27 mouse cellular contexts compared by ENCODE assay signal in genomic region chr6:98872334-98872733, GRCm38 (mm10).
A peak's percentile ranks its signal among the peaks of the same experiment; 100 is the strongest.
DNase-seq lines count a peak whose midpoint lies in the region; ATAC-seq and TF ChIP-seq lines count a peak whose summit lies in the region.
"Had no signal": no experiment of that assay in that cellular context is flagged by ENCODE, and none has a peak within 500 bp of the region (broad histone marks: within the 10 kb centered on the region; RNA-seq: fewer than 3 reads in every experiment).

No protein-coding gene starts in this region.

- 37% methylated on average over 3 of the region's 3 CpGs for WGBS in lung, embryonic 14.5 days

- H3K4me2 ChIP-seq in lung, embryonic 14.5 days = no peak overlapping the region
- H3K4me2 ChIP-seq: embryonic facial prominence, embryonic 12.5 days; forebrain, embryonic 12.5 days; heart, embryonic 11.5 days; limb, embryonic 12.5 days; liver, embryonic 11.5 days; lung, embryonic 15.5 days; midbrain, embryonic 15.5 days; neural tube, embryonic 13.5 days had no signal

- TF ChIP-seq CTCF in lung, embryonic 14.5 days (IDR thresholded peaks at IDR 0.05; ENCODE audit: low read depth) = no peak

- no peaks in the 10 kb centered on the region for H3K27me3 ChIP-seq in lung, embryonic 14.5 days (ENCODE audit: insufficient read depth, low read length)
- H3K27me3 ChIP-seq: embryonic facial prominence, embryonic 12.5 days; forebrain, embryonic 12.5 days; limb, embryonic 12.5 days; lung, embryonic 15.5 days; midbrain, embryonic 15.5 days; neural tube, embryonic 13.5 days had no signal

- no peaks in the 10 kb centered on the region; the same call in 1 of the 2 replicates for H3K4me1 ChIP-seq in lung, embryonic 14.5 days (ENCODE audit: insufficient read depth)
- H3K4me1 ChIP-seq: embryonic facial prominence, embryonic 12.5 days; forebrain, embryonic 12.5 days; midbrain, embryonic 15.5 days; neural tube, embryonic 13.5 days had no signal

- no peak overlapping the region for H3K4me3 ChIP-seq in lung, embryonic 14.5 days (ENCODE audit: low read depth, low read length)
- H3K4me3 ChIP-seq: embryonic facial prominence, embryonic 12.5 days; forebrain, embryonic 12.5 days; limb, embryonic 12.5 days; lung, embryonic 15.5 days; midbrain, embryonic 15.5 days; myocyte; neural tube, embryonic 13.5 days had no signal

- H3K36me3 ChIP-seq in lung, embryonic 14.5 days (ENCODE audit: insufficient read depth) = no peaks in the 10 kb centered on the region
- H3K36me3 ChIP-seq: embryonic facial prominence, embryonic 12.5 days; forebrain, embryonic 12.5 days; limb, embryonic 12.5 days; lung, embryonic 15.5 days; midbrain, embryonic 15.5 days; neural tube, embryonic 13.5 days had no signal

- peak; percentile 46 for DNase-seq in lung, embryonic 14.5 days
- DNase-seq in lung, adult 18-20 months = no peak
- peak; percentile 14 for DNase-seq in R1 (ENCODE audit: low read depth, low spot score)
- DNase-seq in embryo, embryonic 11 days = peak; percentile 13
- DNase-seq in yolk sac, embryonic 10.5 days (ENCODE audit: low spot score) = peak; percentile 5
- no peak for DNase-seq in gastrocnemius, adult 8-10 months (ENCODE audit: low spot score in 2 of 2)
- no peak for DNase-seq in frontal cortex, adult 2 months (ENCODE audit: extremely low spot score in 1 of 2, low spot score in 1 of 2)
- DNase-seq: adrenal gland, postnatal 14 days; B cell, adult 2 months; cerebellum, adult 9-10 months; gastrocnemius, postnatal 14 days; heart, adult 11 months; kidney, adult 9 months; kidney, postnatal 36 days; thymus, adult 2 months; thymus, postnatal 4 days had no signal

- no peak overlapping the region for H3K9ac ChIP-seq in lung, embryonic 14.5 days
- H3K9ac ChIP-seq: embryonic facial prominence, embryonic 12.5 days; forebrain, embryonic 12.5 days; limb, embryonic 12.5 days; lung, embryonic 15.5 days; midbrain, embryonic 15.5 days; neural tube, embryonic 13.5 days had no signal

- ATAC-seq in lung, embryonic 14.5 days (ENCODE audit: insufficient read depth) = 0 out of 2 replicates have a peak, but pooled peaks have one; percentile 38
- ATAC-seq: hindbrain, postnatal 0 days; intestine, embryonic 16.5 days; midbrain, embryonic 15.5 days had no signal

- H3K9me3 ChIP-seq in lung, embryonic 14.5 days (ENCODE audit: low read depth, low read length) = no peaks in the 10 kb centered on the region
- H3K9me3 ChIP-seq: embryonic facial prominence, embryonic 12.5 days; forebrain, embryonic 12.5 days; limb, embryonic 12.5 days; lung, embryonic 15.5 days; midbrain, embryonic 15.5 days; neural tube, embryonic 13.5 days had no signal

- no peak overlapping the region for H3K27ac ChIP-seq in lung, embryonic 14.5 days (ENCODE audit: low read depth)
- H3K27ac ChIP-seq: embryonic facial prominence, embryonic 12.5 days; forebrain, embryonic 12.5 days; hindbrain, postnatal 0 days; limb, embryonic 12.5 days; lung, embryonic 15.5 days; midbrain, embryonic 15.5 days; neural tube, embryonic 13.5 days had no signal

Comparison
In these comparisons a context has a peak if more than half of its experiments do, and no peak if none do; other contexts are left out.
1. DNase-seq: peak in lung, embryonic 14.5 days (single experiment), R1 (single experiment), embryo, embryonic 11 days (single experiment) and yolk sac, embryonic 10.5 days (single experiment); none in lung, adult 18-20 months (0 of 2), gastrocnemius, adult 8-10 months (0 of 2) and frontal cortex, adult 2 months (0 of 2).